In genomic region chr17:5085942-5086341, GRCm38 (mm10) we compare ENCODE assay signal across 11 mouse cellular contexts.
DNase-seq lines count a peak whose midpoint lies in the region; ATAC-seq and TF ChIP-seq lines count a peak whose summit lies in the region.
"Had no signal": no experiment of that assay in that cellular context is flagged by ENCODE, and none has a peak within 500 bp of the region (broad histone marks: within the 10 kb centered on the region; RNA-seq: fewer than 3 reads in every experiment).

No protein-coding gene starts in this region.

- no peaks in the 10 kb centered on the region for H3K36me3 ChIP-seq in hindbrain, embryonic 12.5 days
- H3K36me3 ChIP-seq in hindbrain, embryonic 11.5 days (ENCODE audit: control insufficient read depth, insufficient read depth, low read length) = no peaks in the 10 kb centered on the region
- no peaks in the 10 kb centered on the region for H3K36me3 ChIP-seq in heart, embryonic 13.5 days
- peaks cover 5% of the 10 kb centered on the region; the same call in 1 of the 2 replicates for H3K36me3 ChIP-seq in limb, embryonic 10.5 days
- H3K36me3 ChIP-seq in thymus, adult 2 months (ENCODE audit: control insufficient read depth, insufficient read depth, low read length) = no peaks in the 10 kb centered on the region

- no peaks in the 10 kb centered on the region for H3K27me3 ChIP-seq in hindbrain, embryonic 12.5 days
- H3K27me3 ChIP-seq in hindbrain, embryonic 11.5 days (ENCODE audit: control insufficient read depth, insufficient read depth, low read length) = no peaks in the 10 kb centered on the region
- no peaks in the 10 kb centered on the region for H3K27me3 ChIP-seq in heart, embryonic 13.5 days (replicated peaks)
- H3K27me3 ChIP-seq in limb, embryonic 10.5 days (ENCODE audit: low read depth, poor library complexity, severe bottlenecking) = no peaks in the 10 kb centered on the region
- H3K27me3 ChIP-seq in thymus, adult 2 months (ENCODE audit: control insufficient read depth, insufficient read depth, low read length) = no peaks in the 10 kb centered on the region

- peak; percentile 20; the same call in 1 of the 2 replicates for ATAC-seq in hindbrain, embryonic 12.5 days (ENCODE audit: low FRiP score)
- ATAC-seq in hindbrain, embryonic 11.5 days (ENCODE audit: low FRiP score) = no peak
- ATAC-seq in heart, embryonic 13.5 days (ENCODE audit: extremely low read depth, insufficient number of reproducible peaks, low FRiP score, low TSS enrichment) = peak; percentile 47

- no peak for TF ChIP-seq CTCF in thymus, adult 2 months (IDR thresholded peaks at IDR 0.05; ENCODE audit: borderline replicate concordance, control insufficient read depth, extremely low read depth, insufficient read depth, low read length, poor library complexity)

- no peaks in the 10 kb centered on the region for H3K9me3 ChIP-seq in hindbrain, embryonic 12.5 days (replicated peaks)
- H3K9me3 ChIP-seq in hindbrain, embryonic 11.5 days (ENCODE audit: control insufficient read depth, low read length) = no peaks in the 10 kb centered on the region
- H3K9me3 ChIP-seq in heart, embryonic 13.5 days = no peaks in the 10 kb centered on the region
- H3K9me3 ChIP-seq in limb, embryonic 10.5 days (replicated peaks) = no peaks in the 10 kb centered on the region

- peaks cover 72% of the 10 kb centered on the region for H3K4me1 ChIP-seq in hindbrain, embryonic 12.5 days
- H3K4me1 ChIP-seq in hindbrain, embryonic 11.5 days (replicated peaks; ENCODE audit: control insufficient read depth, insufficient read depth, low read length) = peaks cover 5% of the 10 kb centered on the region
- H3K4me1 ChIP-seq in heart, embryonic 13.5 days = peaks cover 84% of the 10 kb centered on the region
- H3K4me1 ChIP-seq in limb, embryonic 10.5 days = peaks cover 65% of the 10 kb centered on the region
- H3K4me1 ChIP-seq in thymus, adult 2 months (replicated peaks; ENCODE audit: control insufficient read depth, insufficient read depth, low read length) = peaks cover 57% of the 10 kb centered on the region

- no peak for TF ChIP-seq POLR2A in thymus, adult 2 months (IDR thresholded peaks at IDR 0.05; ENCODE audit: control insufficient read depth, extremely low read depth, insufficient read depth, low read length, poor library complexity)

- no peak overlapping the region for H3K9ac ChIP-seq in hindbrain, embryonic 12.5 days
- no peak overlapping the region for H3K9ac ChIP-seq in hindbrain, embryonic 11.5 days (ENCODE audit: low read depth, low read length)
- H3K9ac ChIP-seq in heart, embryonic 13.5 days = peak overlapping the region; percentile 65; the same call in 1 of the 2 replicates

- no peak overlapping the region for H3K4me3 ChIP-seq in hindbrain, embryonic 12.5 days
- no peak overlapping the region for H3K4me3 ChIP-seq in hindbrain, embryonic 11.5 days (ENCODE audit: low read depth, low read length)
- 0 out of 2 replicates have a peak overlapping the region, but pooled peaks have one; percentile 16 for H3K4me3 ChIP-seq in heart, embryonic 13.5 days
- no peak overlapping the region for H3K4me3 ChIP-seq in limb, embryonic 10.5 days
- no peak overlapping the region for H3K4me3 ChIP-seq in thymus, adult 2 months (ENCODE audit: control insufficient read depth, insufficient read depth, low read length)
- H3K4me3 ChIP-seq: erythroblast, embryonic 14.5 days had no signal

- no peak for DNase-seq in hindbrain, embryonic 11.5 days (ENCODE audit: low spot score)
- peak; percentile 75 for DNase-seq in brain, adult 2 months (ENCODE audit: low read depth, low spot score)
- peak; percentile 9 for DNase-seq in kidney, postnatal 10 days
- DNase-seq in limb, embryonic 10.5 days (ENCODE audit: low spot score) = no peak
- DNase-seq in thymus, adult 2 months = no peak
- DNase-seq in layer of hippocampus, adult 8-10 months (ENCODE audit: low spot score in 2 of 2) = no peak
- DNase-seq: cerebellum, postnatal 36 days; lung, adult 2 months had no signal

- peak overlapping the region; percentile 64; the same call in 1 of the 2 replicates for H3K27ac ChIP-seq in hindbrain, embryonic 12.5 days
- no peak overlapping the region for H3K27ac ChIP-seq in hindbrain, embryonic 11.5 days (ENCODE audit: low read depth, low read length)
- peak overlapping the region; percentile 76 for H3K27ac ChIP-seq in heart, embryonic 13.5 days (replicated peaks)
- no peak overlapping the region for H3K27ac ChIP-seq in limb, embryonic 10.5 days
- H3K27ac ChIP-seq in thymus, adult 2 months (ENCODE audit: control insufficient read depth, insufficient read depth, low read length) = no peak overlapping the region

- WGBS in hindbrain, embryonic 12.5 days = 53% methylated on average over 5 of the region's 5 CpGs
- 62% methylated on average over 5 of the region's 5 CpGs for WGBS in hindbrain, embryonic 11.5 days
- whole genome bisulfite sequencing in heart, embryonic 13.5 days = 19% methylated on average over 5 of the region's 5 CpGs
- WGBS in limb, embryonic 10.5 days = 51% methylated on average over 5 of the region's 5 CpGs
- 95% methylated on average over 5 of the region's 5 CpGs for WGBS in thymus, adult 2 months

- 0 out of 2 replicates have a peak overlapping the region, but pooled peaks have one; percentile 1 for H3K4me2 ChIP-seq in hindbrain, embryonic 12.5 days (replicated peaks)
- H3K4me2 ChIP-seq in hindbrain, embryonic 11.5 days (replicated peaks; ENCODE audit: low read depth, low read length) = no peak overlapping the region
- H3K4me2 ChIP-seq in heart, embryonic 13.5 days = peak overlapping the region; percentile 42

Comparison
In these comparisons a context has a peak if more than half of its experiments do, and no peak if none do; other contexts are left out.
1. H3K27ac ChIP-seq: peak in hindbrain, embryonic 12.5 days (single experiment) and heart, embryonic 13.5 days (single experiment); none in hindbrain, embryonic 11.5 days (single experiment), limb, embryonic 10.5 days (single experiment) and thymus, adult 2 months (single experiment).
2. DNase-seq: peak in brain, adult 2 months (single experiment) and kidney, postnatal 10 days (single experiment); none in hindbrain, embryonic 11.5 days (single experiment), limb, embryonic 10.5 days (single experiment), thymus, adult 2 months (single experiment) and layer of hippocampus, adult 8-10 months (0 of 2).